Comparison of ENCODE assay signal across 10 mouse cellular contexts in genomic region chr3:84346456-84347150, GRCm38 (mm10). TPM values are rescaled to one million over a fixed set of nuclear protein-coding genes. Genes with fewer than 3 reads are reported as not detected.
A peak's percentile ranks its signal among the peaks of the same experiment; 100 is the strongest.
DNase-seq lines count a peak whose midpoint lies in the region; ATAC-seq and TF ChIP-seq lines count a peak whose summit lies in the region.
"Had no signal": no experiment of that assay in that cellular context is flagged by ENCODE, and none has a peak within 500 bp of the region (broad histone marks: within the 10 kb centered on the region; RNA-seq: fewer than 3 reads in every experiment).

No protein-coding gene starts in this region.

- no peaks in the 10 kb centered on the region for H3K4me1 ChIP-seq in embryonic facial prominence, embryonic 11.5 days (ENCODE audit: control insufficient read depth, insufficient read depth, low read length)
- peaks cover 42% of the 10 kb centered on the region for H3K4me1 ChIP-seq in embryonic facial prominence, embryonic 10.5 days
- H3K4me1 ChIP-seq in MEL (ENCODE audit: control insufficient read depth in 1 of 2, insufficient read depth in 2 of 2, low read length in 2 of 2) = peaks cover 6 to 18% of the 10 kb centered on the region in 2 experiments
- peaks cover 10% of the 10 kb centered on the region for H3K4me1 ChIP-seq in limb, embryonic 14.5 days (ENCODE audit: control insufficient read depth, insufficient read depth, low read length)

- DNase-seq in embryonic facial prominence, embryonic 11.5 days (ENCODE audit: low spot score) = peak; percentile 37
- DNase-seq in embryonic facial prominence, embryonic 10.5 days (ENCODE audit: low spot score) = no peak
- peak; percentile 22 for DNase-seq in left cerebral cortex, postnatal 4 days
- no peak for DNase-seq in left cerebral cortex, adult 2 months (ENCODE audit: extremely low spot score in 1 of 2, low spot score in 2 of 2)
- DNase-seq in MEL (ENCODE audit: low read depth, low spot score) = no peak
- peak; percentile 44 for DNase-seq in limb, embryonic 14.5 days (ENCODE audit: low spot score)
- DNase-seq in B cell, adult 2 months = no peak
- no peak for DNase-seq in heart, adult 18-20 months

- no peak overlapping the region for H3K4me3 ChIP-seq in embryonic facial prominence, embryonic 11.5 days (ENCODE audit: low read depth, low read length)
- no peak overlapping the region for H3K4me3 ChIP-seq in embryonic facial prominence, embryonic 10.5 days
- no peak overlapping the region for H3K4me3 ChIP-seq in left cerebral cortex, adult 2 months
- H3K4me3 ChIP-seq in MEL (ENCODE audit: control insufficient read depth in 1 of 2, insufficient read depth in 1 of 2, low read depth in 2 of 2, low read length in 2 of 2) = no peak overlapping the region
- no peak overlapping the region for H3K4me3 ChIP-seq in limb, embryonic 14.5 days (replicated peaks; ENCODE audit: low read length)
- H3K4me3 ChIP-seq: heart, embryonic 15.5 days had no signal

- no peaks in the 10 kb centered on the region; the same call in 1 of the 2 replicates for H3K27me3 ChIP-seq in embryonic facial prominence, embryonic 11.5 days (ENCODE audit: control insufficient read depth, insufficient read depth, low read length)
- peaks cover 42% of the 10 kb centered on the region for H3K27me3 ChIP-seq in embryonic facial prominence, embryonic 10.5 days (replicated peaks; ENCODE audit: low read depth, poor library complexity, severe bottlenecking)
- no peaks in the 10 kb centered on the region for H3K27me3 ChIP-seq in MEL (ENCODE audit: control insufficient read depth in 1 of 2, insufficient read depth in 2 of 2, low read length in 2 of 2)
- H3K27me3 ChIP-seq in limb, embryonic 14.5 days (ENCODE audit: control insufficient read depth, insufficient read depth, low read length) = no peaks in the 10 kb centered on the region

- WGBS in embryonic facial prominence, embryonic 11.5 days = 19% methylated on average over 10 of the region's 10 CpGs
- 28% methylated on average over 10 of the region's 10 CpGs for WGBS in embryonic facial prominence, embryonic 10.5 days
- WGBS in limb, embryonic 14.5 days = 12% methylated on average over 10 of the region's 10 CpGs

- no peaks in the 10 kb centered on the region for H3K36me3 ChIP-seq in embryonic facial prominence, embryonic 11.5 days (replicated peaks; ENCODE audit: control insufficient read depth, insufficient read depth, low read depth, low read length)
- H3K36me3 ChIP-seq in embryonic facial prominence, embryonic 10.5 days (replicated peaks) = no peaks in the 10 kb centered on the region
- peaks cover 0 to 7% of the 10 kb centered on the region in 2 experiments; a peak in 2 of 4 replicates for H3K36me3 ChIP-seq in MEL (ENCODE audit: control insufficient read depth in 1 of 2, insufficient read depth in 2 of 2, low read length in 2 of 2)
- H3K36me3 ChIP-seq in limb, embryonic 14.5 days (ENCODE audit: control insufficient read depth, insufficient read depth, low read length) = no peaks in the 10 kb centered on the region
- H3K36me3 ChIP-seq: heart, embryonic 15.5 days had no signal

- no peak overlapping the region for H3K27ac ChIP-seq in embryonic facial prominence, embryonic 11.5 days (replicated peaks; ENCODE audit: low read depth, low read length)
- no peak overlapping the region for H3K27ac ChIP-seq in embryonic facial prominence, embryonic 10.5 days (replicated peaks)
- no peak overlapping the region for H3K27ac ChIP-seq in left cerebral cortex, adult 2 months
- H3K27ac ChIP-seq in MEL (ENCODE audit: control insufficient read depth, low read depth, low read length) = no peak overlapping the region
- H3K27ac ChIP-seq in limb, embryonic 14.5 days (replicated peaks; ENCODE audit: low read depth, low read length) = no peak overlapping the region
- H3K27ac ChIP-seq: heart, embryonic 15.5 days; liver, embryonic 14.5 days had no signal

- no peak for ATAC-seq in embryonic facial prominence, embryonic 11.5 days (replicated peaks; ENCODE audit: insufficient number of reproducible peaks, low FRiP score, low TSS enrichment, low read depth)
- ATAC-seq in limb, embryonic 14.5 days (ENCODE audit: low FRiP score, low read depth) = no peak

- intact Hi-C loops in left cerebral cortex, postnatal 4 days (cut with DNase I) = loop anchor here (10.0 kb wide), 1 partner anchor 198 kb away; no protein-coding TSS in a partner anchor
- intact Hi-C loops in left cerebral cortex, adult 2 months (cut with DNase I) = no loop called here

- H3K9me3 ChIP-seq in embryonic facial prominence, embryonic 11.5 days (replicated peaks; ENCODE audit: control insufficient read depth, low read length) = no peaks in the 10 kb centered on the region
- no peaks in the 10 kb centered on the region for H3K9me3 ChIP-seq in embryonic facial prominence, embryonic 10.5 days
- no peaks in the 10 kb centered on the region for H3K9me3 ChIP-seq in MEL (replicated peaks; ENCODE audit: insufficient read depth, low read length)
- no peaks in the 10 kb centered on the region for H3K9me3 ChIP-seq in limb, embryonic 14.5 days (ENCODE audit: control insufficient read depth, low read length)
- H3K9me3 ChIP-seq: heart, embryonic 15.5 days had no signal

- no peak; the same call in 1 of the 2 replicates for TF ChIP-seq CTCF in left cerebral cortex, adult 2 months (IDR thresholded peaks at IDR 0.05)
- peak in 2 of 3 experiments; percentile 4 to 29; a peak in 1 of 6 replicates for TF ChIP-seq CTCF in MEL (IDR thresholded peaks at IDR 0.05 in 2 of 3, conservative IDR thresholded peaks at IDR 0.05 in 1 of 3; ENCODE audit: control insufficient read depth in 1 of 3, insufficient read depth in 1 of 3, low read depth in 2 of 3, low read length in 3 of 3, poor library complexity in 1 of 3, severe bottlenecking in 1 of 3)

- TF ChIP-seq EP300 in MEL (IDR thresholded peaks at IDR 0.05; ENCODE audit: low read depth in 1 of 2, low read length in 2 of 2) = no peak

- TF ChIP-seq RAD21 in MEL (IDR thresholded peaks at IDR 0.05; ENCODE audit: low read depth, low read length) = no peak

- TF ChIP-seq POLR2A in MEL (IDR thresholded peaks at IDR 0.05; ENCODE audit: control insufficient read depth in 1 of 2, insufficient read depth in 1 of 2, low read depth in 1 of 2, low read length in 2 of 2, poor library complexity in 1 of 2) = no peak
- no peak for TF ChIP-seq POLR2A in limb, embryonic 14.5 days (IDR thresholded peaks at IDR 0.05; ENCODE audit: borderline replicate concordance, extremely low read depth, insufficient read depth, insufficient read length)

- H3K9ac ChIP-seq in embryonic facial prominence, embryonic 11.5 days (replicated peaks; ENCODE audit: low read length) = no peak overlapping the region
- H3K9ac ChIP-seq in MEL (ENCODE audit: control insufficient read depth, low read depth, low read length, poor library complexity, severe bottlenecking) = no peak overlapping the region
- no peak overlapping the region for H3K9ac ChIP-seq in limb, embryonic 14.5 days (ENCODE audit: low read depth, low read length, severe bottlenecking)
- H3K9ac ChIP-seq: heart, embryonic 15.5 days; liver, embryonic 14.5 days had no signal

- H3K79me2 ChIP-seq in MEL (ENCODE audit: control insufficient read depth, insufficient read depth, low read length, poor library complexity) = no peaks in the 10 kb centered on the region

- H3K4me2 ChIP-seq in embryonic facial prominence, embryonic 11.5 days (ENCODE audit: low read depth, low read length) = no peak overlapping the region
- no peak overlapping the region for H3K4me2 ChIP-seq in limb, embryonic 14.5 days (replicated peaks; ENCODE audit: low read depth, low read length, severe bottlenecking)

TF ChIP-seq in MEL, 35 proteins besides CTCF, POLR2A, EP300 and RAD21:
- TF ChIP-seq SMC3 (IDR thresholded peaks at IDR 0.05; ENCODE audit: low read depth, low read length) (peak; percentile 33), MYB (IDR thresholded peaks at IDR 0.05; ENCODE audit: low read depth, low read length) (no peak), TAL1 (IDR thresholded peaks at IDR 0.05; ENCODE audit: low read length) (no peak)

RNA-seq across cellular contexts. Expression of gene Trim2, which starts 39.9 kb away (rescaled TPM):
- 37.4 and 37.7 TPM in 2 replicates for polyA plus RNA-seq in embryonic facial prominence, embryonic 11.5 days (2014; fragmentation: Nextera tagmentation; extraction: Ambion mirVana)
- 31.0 and 31.3 TPM in 2 replicates for polyA plus RNA-seq in embryonic facial prominence, embryonic 10.5 days (2016; fragmentation: Nextera tagmentation; extraction: Ambion mirVana)
- total RNA-seq in left cerebral cortex, postnatal 4 days (2021) = 100 to 1,000 TPM; 331 to 352 TPM
- 100 to 1,000 TPM; 246 to 280 TPM for total RNA-seq in left cerebral cortex, adult 2 months (2021)
- 1.7 and 2.8 TPM in 2 replicates for total RNA-seq in MEL (2012; rRNA removed)
- 1 to 10 TPM in 1 of 2 experiments, not detected in 1; 4.4 TPM for polyA plus RNA-seq in MEL (2012; ENCODE audit: insufficient read depth in 1 of 2, insufficient read length in 2 of 2, low read depth in 1 of 2, low replicate concordance in 2 of 2, missing spikeins in 1 of 2)
- 17.4 and 20.5 TPM in 2 replicates for polyA plus RNA-seq in limb, embryonic 14.5 days (2012; rRNA removed)
- polyA plus RNA-seq in limb, embryonic 14.5 days (2014; fragmentation: Nextera tagmentation; extraction: Ambion mirVana) = 28.1 and 30.6 TPM in 2 replicates
- 1 to 10 TPM; 6.2 to 7.0 TPM for total RNA-seq in heart, adult 18-20 months (2021)

Comparison
In these comparisons a context has a peak if more than half of its experiments do, and no peak if none do; other contexts are left out.
1. DNase-seq: peak in embryonic facial prominence, embryonic 11.5 days (single experiment), left cerebral cortex, postnatal 4 days (single experiment) and limb, embryonic 14.5 days (single experiment); none in embryonic facial prominence, embryonic 10.5 days (single experiment), left cerebral cortex, adult 2 months (0 of 2), MEL (single experiment), B cell, adult 2 months (0 of 2) and heart, adult 18-20 months (0 of 2).
2. RNA of gene Trim2, which starts 39.9 kb away (total RNA-seq): 331 to 352 TPM in left cerebral cortex, postnatal 4 days and 246 to 280 TPM in left cerebral cortex, adult 2 months; 6.2 to 7.0 TPM in heart, adult 18-20 months and 1.7 to 2.8 TPM in MEL; every median in the first group is over 10 times any median in the second.